Mouse (Mus musculus): ENCODE measurements around the gene Fam193b.
"Not testable (repeated sequence)": the region's sequence is repeated elsewhere in the genome, so short reads cannot be mapped to it uniquely, and the experiment has no call there.

Fam193b gene

GRCm38 (mm10) chr13:55571027-55571751 lies at the start of gene Fam193b:
TSS of gene Fam193b (minus strand) at chr13:55571120.
- DNase-seq = peak; percentile 96

DNA sequence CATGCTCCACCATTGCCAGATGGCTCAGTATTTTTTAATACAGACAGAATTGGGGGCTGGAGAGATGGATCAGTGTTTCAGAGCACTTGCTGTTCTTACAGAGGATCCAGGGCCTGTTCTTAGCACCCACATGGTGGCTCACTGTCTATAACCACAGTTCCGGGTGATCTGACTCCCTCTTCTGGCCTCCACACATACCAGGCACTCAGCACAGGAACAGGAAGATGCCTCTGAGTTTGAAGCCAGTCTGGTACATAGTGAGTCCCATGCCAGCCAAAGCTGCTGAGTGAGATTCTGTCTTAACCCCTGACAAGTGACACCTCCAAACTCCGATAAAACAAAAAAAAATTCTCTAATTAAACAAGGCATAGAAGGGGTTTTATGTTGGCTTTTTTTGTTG lies 49.4 kb upstream of the Fam193b start:
- no peak for DNase-seq

DNA sequence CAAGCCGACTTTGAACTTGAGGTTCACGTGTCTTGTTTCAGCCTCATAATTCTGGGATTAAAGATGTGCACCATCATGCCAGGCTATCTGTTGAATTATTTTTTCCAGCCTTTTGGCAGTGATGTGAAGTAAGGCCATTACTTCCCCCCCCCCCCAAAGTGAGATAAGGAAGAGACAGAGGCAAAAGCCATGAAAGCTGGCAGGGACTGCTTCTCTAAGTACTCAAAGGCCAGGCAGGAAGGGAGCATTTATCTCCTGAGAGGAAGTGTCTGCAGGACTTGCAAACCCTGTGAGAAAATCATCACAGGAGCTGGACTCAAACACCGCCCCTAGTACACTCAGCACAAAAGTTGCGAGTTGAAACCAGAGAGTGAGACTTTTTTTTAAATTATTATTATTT lies 48.4 kb upstream of the Fam193b start:
- no peak for DNase-seq

- DNase-seq = no peak
Measured at GRCm38 (mm10) chr13:55613471-55613870, 42.6 kb upstream of the Fam193b start.

DNA sequence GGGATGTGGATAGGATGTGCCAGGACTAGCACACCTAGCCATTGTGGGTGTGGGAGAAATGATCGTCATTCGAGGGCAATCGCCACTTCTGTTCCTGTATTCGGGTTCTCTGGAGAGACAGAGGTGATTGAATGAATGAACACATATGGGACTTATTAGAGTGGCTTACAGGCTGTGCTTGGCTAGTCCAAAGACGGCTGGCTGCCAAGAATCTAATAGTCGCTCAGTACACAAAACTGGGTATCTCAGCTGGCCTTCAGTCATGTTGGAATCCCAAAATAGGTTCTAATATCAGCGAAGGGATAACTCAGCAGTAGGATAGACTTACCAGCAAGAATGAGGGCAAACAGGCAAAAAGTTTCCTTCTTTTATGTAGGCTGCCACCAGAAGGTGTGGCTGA lies 41.1 kb upstream of the Fam193b start:
- DNase-seq = no peak

DNA sequence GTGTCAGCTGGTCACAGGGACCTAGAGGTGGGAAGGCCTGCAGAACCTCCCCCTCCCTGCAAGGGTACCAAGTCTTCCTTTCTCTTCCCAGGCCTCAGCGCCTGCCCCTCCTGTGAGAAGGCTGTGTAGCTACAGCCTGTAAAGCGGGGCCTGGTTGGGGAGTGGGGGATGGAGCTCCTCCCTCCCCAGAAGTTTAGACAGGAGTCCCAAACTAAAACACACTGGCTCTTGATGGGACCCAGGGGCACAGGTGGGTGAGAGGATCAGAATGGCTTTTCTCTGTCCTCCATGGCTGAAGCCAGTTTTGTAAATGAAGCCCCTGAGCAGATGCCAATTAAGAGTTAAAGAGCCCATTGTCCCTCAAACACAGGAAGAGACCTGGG lies 36.7 kb upstream of the Fam193b start:
- no peak for DNase-seq

- no peak for DNase-seq
Measured at GRCm38 (mm10) chr13:55606899-55607623, 36.1 kb upstream of the Fam193b start.

- no peak for DNase-seq
Measured at GRCm38 (mm10) chr13:55604606-55605005, 33.7 kb upstream of the Fam193b start.

DNA sequence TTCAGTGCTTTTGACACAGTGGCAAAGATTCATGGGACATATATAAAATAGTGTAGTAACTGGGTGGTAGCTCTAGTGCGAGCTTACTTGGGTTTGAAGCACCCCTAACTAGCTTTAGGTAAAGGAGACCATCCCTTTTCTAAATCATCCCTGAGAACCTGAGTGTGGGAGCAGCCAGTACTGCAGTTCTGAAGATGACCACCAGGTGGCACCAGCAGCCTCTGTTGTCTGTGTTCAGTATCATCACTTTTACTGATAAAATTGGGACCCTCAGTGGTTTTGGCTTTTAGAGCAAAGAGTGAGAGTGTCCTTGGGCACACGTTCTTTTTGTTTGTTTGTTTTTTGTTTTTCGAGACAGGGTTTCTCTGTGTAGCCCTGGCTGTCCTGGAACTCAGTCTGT lies 30.7 kb upstream of the Fam193b start:
- peak; percentile 89 for DNase-seq

DNA sequence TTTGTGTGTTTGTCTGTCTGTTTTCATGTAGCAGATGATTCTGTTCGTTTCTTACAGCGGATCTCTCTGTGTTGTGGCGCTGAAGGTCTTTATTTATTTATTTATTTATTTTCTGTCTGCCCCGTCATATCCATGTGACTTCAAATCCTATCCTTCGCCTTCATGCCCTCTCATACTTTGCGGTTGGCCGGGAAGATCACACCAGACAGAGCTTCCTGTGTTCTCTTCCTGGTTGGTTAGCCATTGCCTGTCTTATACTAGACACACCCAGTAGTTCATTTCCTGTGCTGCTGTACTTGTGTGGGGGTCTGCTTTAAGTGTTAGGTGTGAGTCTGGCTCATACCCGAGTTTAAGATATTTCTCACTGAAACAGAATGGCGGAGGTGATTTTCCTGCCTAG lies 29.7 kb upstream of the Fam193b start:
- peak; percentile 53 for DNase-seq

DNA sequence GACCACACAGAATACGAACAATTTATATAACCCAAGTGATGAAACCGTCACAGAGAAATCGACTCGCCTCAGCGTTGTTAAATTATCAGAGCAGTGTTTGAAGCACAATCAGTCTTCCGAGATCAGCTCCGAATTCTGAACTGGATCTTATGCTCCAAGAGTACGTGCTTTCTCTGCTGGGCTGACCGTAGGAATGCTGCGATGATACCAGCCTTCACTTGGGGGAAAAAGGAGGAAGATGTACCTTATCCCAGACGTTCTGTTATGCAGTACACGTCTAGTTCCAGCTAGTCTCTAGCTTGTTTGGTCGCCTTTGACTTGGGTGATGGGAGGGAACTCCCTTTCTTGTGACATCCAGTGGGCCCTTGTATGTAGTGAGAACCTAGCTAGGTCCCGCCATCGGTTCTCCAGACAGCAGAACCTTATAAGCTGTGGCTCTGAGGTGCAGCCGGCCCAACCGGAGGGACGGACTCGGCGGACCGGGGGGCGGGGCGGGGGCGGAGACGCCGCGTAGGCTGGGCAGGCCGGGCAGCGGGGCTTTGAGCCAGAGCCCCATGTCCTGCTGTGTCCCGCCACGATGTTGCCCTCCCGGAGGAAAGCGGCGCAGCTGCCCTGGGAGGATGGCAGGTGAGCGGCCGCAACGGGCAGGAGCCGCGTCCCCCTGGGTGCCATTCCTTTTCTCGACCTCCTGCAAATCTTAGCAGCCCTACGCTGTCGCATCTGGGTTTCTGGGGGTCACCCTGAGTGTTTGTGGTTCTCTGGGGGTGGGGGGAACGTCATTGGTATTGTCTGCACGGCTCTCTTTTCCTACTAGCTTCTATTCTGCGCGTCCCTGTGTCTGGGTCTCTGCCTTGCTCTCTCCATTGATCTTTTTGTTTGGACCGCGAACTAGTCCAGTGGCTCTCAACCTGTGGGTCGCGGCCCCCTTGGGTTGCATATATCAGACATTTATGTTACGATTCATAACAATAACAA lies 28.9 kb upstream of the Fam193b start, which contains the start of gene B4galt7:
TSS of gene B4galt7 (plus strand) at position 331 of the 975 bp plus-strand sequence.
- peak; percentile 81 for DNase-seq

DNA sequence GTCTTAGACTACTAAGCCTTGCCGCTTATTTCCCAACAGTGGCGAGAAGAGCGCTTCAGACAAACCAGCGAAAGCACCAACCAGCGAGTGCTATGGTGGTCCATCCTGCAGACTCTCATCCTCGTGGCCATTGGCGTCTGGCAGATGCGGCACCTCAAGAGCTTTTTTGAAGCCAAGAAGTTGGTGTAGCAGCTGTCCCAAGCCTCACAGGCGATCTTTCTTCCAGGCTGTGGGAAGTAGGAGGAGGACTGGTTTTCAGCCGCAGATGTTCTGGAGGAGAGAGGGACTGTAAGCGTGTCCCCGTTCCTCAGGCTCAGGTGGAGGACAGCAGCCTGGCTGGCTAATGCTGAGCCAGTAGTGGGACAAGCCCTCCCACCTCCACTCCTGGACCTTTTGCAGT lies 25.9 kb upstream of the Fam193b start:
- DNase-seq = no peak

DNA sequence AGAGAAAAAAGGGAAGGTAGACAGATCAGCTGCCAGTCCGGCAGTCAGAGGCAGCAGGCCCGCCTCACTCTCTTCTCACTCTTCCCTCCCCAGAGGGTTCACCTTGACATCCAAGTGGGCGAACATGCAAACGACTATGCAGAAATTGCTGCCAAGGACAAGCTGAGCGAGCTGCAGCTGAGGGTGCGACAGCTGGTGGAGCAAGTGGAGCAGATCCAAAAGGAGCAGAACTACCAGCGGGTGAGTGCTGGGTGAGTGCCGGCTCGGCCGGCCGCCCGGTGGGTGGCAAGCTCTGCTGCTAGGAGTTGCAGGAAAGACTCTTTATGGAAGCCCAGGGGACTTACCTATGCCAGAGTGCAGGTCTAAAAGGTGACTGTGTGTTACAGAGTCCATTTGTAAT lies 24.5 kb upstream of the Fam193b start:
- no peak for DNase-seq

DNA sequence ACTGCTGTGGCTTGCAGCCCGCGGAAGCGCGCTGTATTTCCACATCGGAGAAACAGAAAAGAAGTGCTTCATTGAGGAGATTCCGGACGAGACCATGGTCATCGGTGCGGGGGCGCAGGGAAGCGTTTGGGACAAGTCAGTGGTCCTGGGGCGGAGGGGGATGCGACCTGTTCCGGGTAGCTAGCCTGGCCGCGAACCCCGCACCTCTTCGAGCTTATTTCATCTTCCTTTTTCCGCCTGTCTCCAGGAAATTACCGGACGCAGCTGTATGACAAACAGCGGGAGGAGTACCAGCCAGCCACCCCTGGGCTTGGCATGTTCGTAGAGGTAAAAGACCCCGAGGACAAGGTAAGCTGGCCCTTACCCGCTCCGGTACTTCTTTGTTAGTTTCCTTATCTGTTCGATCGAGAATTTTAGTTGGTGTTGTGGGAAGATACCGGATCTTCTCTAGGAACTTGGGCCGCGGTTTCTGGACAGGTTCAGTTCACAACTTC lies 22.4 kb upstream of the Fam193b start:
- no peak for DNase-seq

DNA sequence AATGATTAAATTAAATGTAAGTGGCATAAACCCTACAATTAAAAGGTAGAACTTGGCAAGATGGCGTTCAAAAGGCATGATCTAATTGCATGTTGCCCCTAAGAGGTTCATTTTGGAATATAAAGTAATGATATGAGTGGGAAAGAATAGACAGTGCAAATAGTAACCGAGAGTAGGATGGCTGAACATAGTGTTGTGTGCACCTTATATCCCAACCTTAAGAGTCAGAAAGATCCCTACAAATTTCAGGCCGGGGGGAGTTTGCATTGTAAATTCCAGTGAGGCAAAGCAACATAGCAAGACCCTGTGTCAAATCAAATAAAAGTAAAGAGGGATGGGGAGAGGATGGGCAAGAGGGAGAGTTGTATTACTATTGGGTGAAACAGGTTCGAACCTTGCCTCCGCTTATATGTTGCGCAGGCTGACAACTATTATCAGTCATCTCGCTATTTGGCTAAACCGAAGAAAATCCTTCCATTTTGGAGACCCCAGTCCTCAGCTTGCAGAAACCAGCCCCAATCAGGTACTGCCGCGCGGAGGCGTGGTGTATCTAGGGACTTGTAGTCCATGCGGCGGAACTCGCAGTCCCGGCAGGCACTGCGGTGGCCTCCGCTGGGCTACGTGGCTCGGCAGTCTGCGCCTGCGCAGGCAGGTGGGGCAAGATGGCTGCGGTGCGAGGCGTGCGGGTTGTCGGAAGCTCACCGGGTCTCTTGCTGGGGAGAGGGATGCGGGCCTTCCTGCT lies 21.8 kb upstream of the Fam193b start:
- DNase-seq = peak; percentile 98

- no peak for DNase-seq
Measured at GRCm38 (mm10) chr13:55591961-55592490, 21.1 kb upstream of the Fam193b start.

GRCm38 (mm10) chr13:55578086-55578485 lies 7.2 kb upstream of the Fam193b start:
- DNase-seq = no peak

DNA sequence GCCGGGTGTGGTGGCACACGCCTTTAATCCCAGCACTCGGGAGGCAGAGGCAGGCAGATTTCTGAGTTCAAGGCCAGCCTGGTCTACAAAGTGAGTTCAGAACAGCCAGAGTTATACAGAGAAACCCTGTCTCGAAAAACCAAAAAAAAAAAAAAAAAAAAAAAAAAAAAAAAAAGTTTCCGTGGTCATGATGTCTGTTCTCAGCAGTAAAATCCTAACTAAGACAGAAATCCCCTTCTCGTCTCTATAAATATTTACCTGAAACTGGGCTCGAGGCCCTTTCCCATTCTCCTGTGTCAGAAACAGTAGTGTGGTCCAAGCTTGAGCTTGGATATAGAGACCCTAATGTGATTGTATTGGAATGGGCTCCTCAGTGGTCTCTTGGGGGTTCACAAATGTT lies 6.0 kb upstream of the Fam193b start:
- DNase-seq = not testable (repeated sequence)

DNA sequence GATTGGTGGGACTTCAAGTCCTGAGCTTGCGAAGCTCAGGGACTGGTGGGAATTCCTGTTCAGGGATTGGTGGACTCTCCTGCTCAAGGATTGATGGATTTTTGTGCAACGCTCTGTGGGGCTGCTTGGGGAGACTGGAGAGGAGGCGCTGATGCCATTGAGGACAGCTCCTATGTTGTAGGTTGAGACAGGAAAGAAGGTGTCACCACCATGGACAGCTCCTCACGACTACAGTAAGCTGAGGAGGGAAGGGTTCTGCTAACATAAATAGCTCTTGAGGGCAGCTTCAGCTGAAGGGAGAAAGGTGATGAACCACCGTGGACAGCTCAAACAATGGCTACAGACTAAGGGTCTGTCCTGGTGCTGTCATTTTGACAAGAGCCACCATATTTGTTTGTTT lies 5.0 kb upstream of the Fam193b start:
- DNase-seq = peak; percentile 32

DNA sequence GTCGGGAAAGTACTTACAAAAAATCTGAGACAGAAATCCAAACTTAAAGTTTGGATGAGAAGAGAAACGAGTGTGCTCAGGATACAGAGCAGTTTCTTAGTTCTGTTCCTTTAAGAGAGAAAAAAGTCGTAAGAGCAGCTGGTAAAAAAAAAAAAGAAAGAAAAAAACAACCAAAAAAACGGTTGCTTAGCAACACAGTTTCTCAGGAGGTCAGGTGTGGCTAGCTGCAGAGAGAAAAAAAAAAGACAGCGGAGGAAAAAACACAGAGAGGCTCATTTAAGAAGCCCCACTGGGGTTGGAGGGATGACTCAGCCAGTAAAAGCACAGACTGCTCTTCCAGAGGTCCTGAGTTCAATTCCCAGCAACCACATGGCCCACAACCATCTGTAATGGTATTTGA lies 3.4 kb upstream of the Fam193b start:
- DNase-seq = no peak

- no peak for DNase-seq
Measured at GRCm38 (mm10) chr13:55573432-55573831, 2.5 kb upstream of the Fam193b start, which contains the start of gene Tmed9. TSS of gene Tmed9 (plus strand) at chr13:55573732.

DNA sequence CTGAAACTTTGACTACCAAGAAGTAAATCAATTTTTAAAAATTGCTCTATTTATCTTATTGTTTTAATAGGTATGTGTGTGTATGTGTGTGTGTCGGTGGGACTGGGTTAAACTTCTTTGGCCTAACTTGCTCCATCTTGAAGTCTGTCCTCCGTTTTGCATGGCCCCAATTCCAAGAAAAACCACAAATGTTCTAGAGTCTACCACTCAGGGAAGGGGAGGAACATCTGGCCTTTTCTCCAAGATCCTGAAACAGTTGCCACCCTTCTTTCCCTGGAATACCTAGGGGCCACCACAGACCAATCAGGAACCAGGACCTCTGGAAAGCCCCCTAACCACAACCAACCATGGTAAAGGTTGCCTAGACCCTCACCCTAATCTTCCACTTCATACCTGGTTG lies 1.1 kb upstream of the Fam193b start:
- DNase-seq = no peak
